Mouse (Mus musculus) heart, adult 2 months (tissue): ENCODE data around the gene Tcea2. TPM values are rescaled to one million over a fixed set of nuclear protein-coding genes. Genes with fewer than 3 reads are reported as not detected.

Experiments
- DNase-seq, 2 experiments: peaks; one replicate each; pipeline ENCODE4 v3.0.0; 2021
- H3K27ac ChIP-seq: fragments of 200-600 bp; 2 replicates; pipeline ENCODE4 v1.8.1; 2022
- H3K27me3 ChIP-seq: fragments of 200-500 bp; 2 replicates; pipeline ENCODE4 v1.6.1; 2012; ENCODE audit warnings: mild to moderate bottlenecking, low read length, inconsistent platforms, mixed read lengths; ENCODE audit not compliant: control insufficient read depth, insufficient read depth
- H3K36me3 ChIP-seq: fragments of 200-500 bp; 2 replicates; pipeline ENCODE4 v1.6.1; 2012; ENCODE audit warnings: low read length, inconsistent platforms; ENCODE audit not compliant: control insufficient read depth, insufficient read depth
- H3K4me1 ChIP-seq: fragments of 200-500 bp; 2 replicates; pipeline ENCODE4 v1.6.1; 2011; ENCODE audit warnings: low read length; ENCODE audit not compliant: control insufficient read depth, insufficient read depth
- H3K4me3 ChIP-seq: fragments of 200-600 bp; 2 replicates; pipeline ENCODE4 v1.8.1; 2022
- H3K79me2 ChIP-seq: fragments of 200-500 bp; replicated peaks from 2 replicates; pipeline ENCODE4 v1.6.1; 2012; ENCODE audit warnings: mild to moderate bottlenecking, inconsistent platforms, low read length, moderate library complexity, mixed read lengths; ENCODE audit not compliant: control insufficient read depth, insufficient read depth
- H3K9ac ChIP-seq: fragments of 200-500 bp; 2 replicates; pipeline ENCODE4 v1.6.1; 2012; ENCODE audit warnings: low read depth, mild to moderate bottlenecking, control low read depth, inconsistent platforms, low read length, mixed read lengths
- CTCF ChIP-seq: fragments of 200-600 bp; IDR thresholded peaks from 2 replicates; pipeline ENCODE4 v1.8.1; 2022; ENCODE audit warnings: antibody characterized with exemption, mild to moderate bottlenecking, moderate library complexity
- EP300 ChIP-seq: fragments of 200-500 bp; IDR thresholded peaks from 2 replicates; pipeline ENCODE4 v1.6.1; 2011; ENCODE audit warnings: low read depth, low read length, control low read depth; ENCODE audit not compliant: insufficient read depth
- POLR2A ChIP-seq: fragments of 200-500 bp; IDR thresholded peaks from 2 replicates; pipeline ENCODE4 v1.6.1; 2011; ENCODE audit warnings: mild to moderate bottlenecking, low read depth, low read length, control low read depth; ENCODE audit not compliant: insufficient read depth
- WGBS: fragments of 180-500 bp; shearing (Covaris S2); methylation state at CpG from one replicate; pipeline ENCODE4 v1.1.7; 2018; 5-methylcytosine and 5-hydroxymethylcytosine counted together
- intact Hi-C: fragments of 180-260 bp; cut with DNase I; formaldehyde crosslinking; loops from one replicate; pipeline ENCODE4 v1.15.1; 2025
- polyA plus RNA-seq: library from polyadenylated mRNA; depleted of rRNA; stranded (reverse); fragments of >200 nt; gene quantifications from 2 replicates; pipeline ENCODE4 v1.2.3, GENCODE M21; 2012
- total RNA-seq, 2 experiments: library from RNA; stranded (reverse); gene quantifications; 2 replicates each; pipeline ENCODE4 v1.2.3; 2021

Tcea2 gene
- total and polyA plus RNA-seq, 3 experiments, result 4.3 to 10.4 (median 6.0) TPM

DNA sequence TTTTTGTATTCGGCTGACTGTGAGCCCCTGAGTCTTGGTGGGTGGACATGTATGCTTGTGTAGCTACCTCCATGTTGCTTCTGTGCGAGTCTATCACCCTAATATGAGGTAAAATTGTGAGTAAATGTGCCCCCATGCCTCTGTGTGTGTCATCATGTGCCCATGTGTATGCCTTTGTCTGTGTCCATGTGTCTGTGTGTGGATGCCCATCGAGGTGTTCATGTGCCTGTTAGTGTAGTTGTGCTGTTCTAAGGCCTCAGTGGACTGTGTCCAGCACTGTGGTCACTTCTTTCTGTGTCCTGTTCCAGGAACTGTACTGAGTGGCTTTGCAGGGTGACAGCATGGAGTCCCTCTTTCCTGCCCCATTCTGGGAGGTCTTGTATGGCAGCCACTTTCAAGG, 35.3 kb downstream of the Tcea2 start:
- no peak overlapping the region for H3K27ac ChIP-seq
- TF ChIP-seq EP300 (no peak), POLR2A (no peak), CTCF (no peak)
- no peaks in the 10 kb centered on the region for H3K4me1 ChIP-seq
- no peak overlapping the region for H3K9ac ChIP-seq
- intact Hi-C loops, result no loop called here
- no peak overlapping the region for H3K4me3 ChIP-seq
- H3K27me3 ChIP-seq, result no peaks in the 10 kb centered on the region
- WGBS, result 61% methylated on average over 3 of the region's 3 CpGs
- H3K36me3 ChIP-seq, result no peaks in the 10 kb centered on the region
- no peaks in the 10 kb centered on the region for H3K79me2 ChIP-seq
- DNase-seq, result no peak

DNA sequence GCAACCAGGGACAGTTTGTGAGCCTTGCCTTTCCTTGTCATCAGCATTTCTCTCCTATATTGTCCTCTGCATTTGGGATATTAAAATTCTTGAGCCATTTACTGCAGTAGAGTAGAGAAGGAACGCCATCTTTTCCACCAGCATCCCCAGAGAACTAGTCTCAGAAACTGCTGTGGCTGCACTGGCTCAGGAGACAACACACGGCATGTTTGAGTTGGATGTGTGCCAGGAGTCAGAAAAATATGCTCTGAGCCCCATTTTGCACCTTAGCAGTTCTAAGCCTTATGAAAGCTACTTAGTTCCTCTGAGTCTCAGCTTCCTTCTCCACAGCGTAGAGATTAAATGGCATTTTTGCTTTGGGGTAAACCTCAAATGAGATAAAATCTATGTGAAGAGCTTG, 36.9 kb downstream of the Tcea2 start:
- WGBS, result 34% methylated on average over 3 of the region's 3 CpGs
- intact Hi-C loops, result no loop called here
- Histone ChIP-seq H3K4me3 (no peak overlapping the region), H3K27ac (no peak overlapping the region), H3K9ac (no peak overlapping the region), H3K27me3 (no peaks in the 10 kb centered on the region), H3K79me2 (no peaks in the 10 kb centered on the region), H3K36me3 (no peaks in the 10 kb centered on the region), H3K4me1 (no peaks in the 10 kb centered on the region)
- TF ChIP-seq EP300 (no peak), POLR2A (no peak), CTCF (no peak)
- no peak for DNase-seq

DNA sequence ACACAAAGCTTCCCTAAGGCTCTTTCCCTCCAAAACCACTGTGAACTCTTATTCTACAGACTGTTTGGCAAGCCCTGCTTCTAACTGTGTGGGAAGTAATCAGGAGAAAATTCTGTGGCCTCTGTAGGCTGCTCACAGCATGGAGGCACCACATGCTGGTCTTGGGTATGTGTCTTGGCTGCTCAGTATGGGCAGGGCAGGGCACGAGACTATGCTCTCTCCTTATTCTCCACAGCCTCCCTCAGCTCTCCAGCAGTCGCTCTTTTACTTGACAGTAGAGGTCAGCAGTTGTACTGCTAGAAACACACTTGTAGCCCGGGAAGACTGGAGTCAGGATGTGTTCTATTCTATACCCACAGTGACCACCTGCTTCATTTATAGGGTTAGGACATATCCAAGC, 40.0 kb downstream of the Tcea2 start:
- no peaks in the 10 kb centered on the region for H3K79me2 ChIP-seq
- H3K9ac ChIP-seq, result no peak overlapping the region
- TF ChIP-seq EP300, result no peak
- no peak for TF ChIP-seq CTCF
- no peak for TF ChIP-seq POLR2A
- no peak overlapping the region for H3K27ac ChIP-seq
- no peak for DNase-seq
- H3K4me1 ChIP-seq, result no peaks in the 10 kb centered on the region
- no peaks in the 10 kb centered on the region for H3K27me3 ChIP-seq
- intact Hi-C loops, result no loop called here
- WGBS, result 30% methylated on average over 3 of the region's 3 CpGs
- H3K36me3 ChIP-seq, result no peaks in the 10 kb centered on the region
- H3K4me3 ChIP-seq, result no peak overlapping the region

GRCm38 (mm10) chr2:181721200-181721599, 41.1 kb downstream of the Tcea2 start:
- H3K27ac ChIP-seq, result no peak overlapping the region
- H3K9ac ChIP-seq, result no peak overlapping the region
- TF ChIP-seq EP300 (no peak), CTCF (no peak), POLR2A (no peak)
- DNase-seq, result no peak
- no peak overlapping the region for H3K4me3 ChIP-seq
- H3K4me1 ChIP-seq, result no peaks in the 10 kb centered on the region
- no peaks in the 10 kb centered on the region for H3K27me3 ChIP-seq
- H3K36me3 ChIP-seq, result no peaks in the 10 kb centered on the region
- no peaks in the 10 kb centered on the region for H3K79me2 ChIP-seq
- intact Hi-C loops, result no loop called here

DNA sequence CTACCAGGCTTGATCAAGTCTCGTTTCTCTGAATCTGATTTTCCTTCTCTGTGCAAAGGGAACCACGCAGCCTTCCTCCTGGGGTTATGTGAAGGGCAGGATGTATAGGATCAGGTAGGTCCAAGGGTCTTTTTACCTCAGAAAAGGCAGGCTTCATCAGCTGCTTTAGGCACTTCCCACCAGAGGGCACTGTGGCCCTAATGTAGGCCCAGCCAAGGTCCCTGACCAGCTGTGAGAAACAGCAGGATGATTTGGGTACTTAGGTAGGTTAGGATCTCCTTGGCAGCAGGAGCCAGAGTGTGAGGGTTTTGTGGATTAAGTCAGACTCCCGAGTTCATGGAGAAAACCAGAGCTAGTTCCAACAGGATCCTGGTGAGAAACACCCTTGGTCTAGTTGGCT, 42.1 kb downstream of the Tcea2 start:
- DNase-seq, result no peak
- 18% methylated on average over 3 of the region's 3 CpGs for WGBS
- Histone ChIP-seq H3K79me2 (no peaks in the 10 kb centered on the region), H3K4me1 (no peaks in the 10 kb centered on the region), H3K9ac (no peak overlapping the region), H3K27me3 (no peaks in the 10 kb centered on the region), H3K27ac (no peak overlapping the region), H3K4me3 (no peak overlapping the region), H3K36me3 (no peaks in the 10 kb centered on the region)
- intact Hi-C loops, result loop anchor here (2.0 kb wide), 1 partner anchor 145 kb away; no protein-coding TSS in a partner anchor
- TF ChIP-seq CTCF (peak; percentile 63), POLR2A (no peak)

DNA sequence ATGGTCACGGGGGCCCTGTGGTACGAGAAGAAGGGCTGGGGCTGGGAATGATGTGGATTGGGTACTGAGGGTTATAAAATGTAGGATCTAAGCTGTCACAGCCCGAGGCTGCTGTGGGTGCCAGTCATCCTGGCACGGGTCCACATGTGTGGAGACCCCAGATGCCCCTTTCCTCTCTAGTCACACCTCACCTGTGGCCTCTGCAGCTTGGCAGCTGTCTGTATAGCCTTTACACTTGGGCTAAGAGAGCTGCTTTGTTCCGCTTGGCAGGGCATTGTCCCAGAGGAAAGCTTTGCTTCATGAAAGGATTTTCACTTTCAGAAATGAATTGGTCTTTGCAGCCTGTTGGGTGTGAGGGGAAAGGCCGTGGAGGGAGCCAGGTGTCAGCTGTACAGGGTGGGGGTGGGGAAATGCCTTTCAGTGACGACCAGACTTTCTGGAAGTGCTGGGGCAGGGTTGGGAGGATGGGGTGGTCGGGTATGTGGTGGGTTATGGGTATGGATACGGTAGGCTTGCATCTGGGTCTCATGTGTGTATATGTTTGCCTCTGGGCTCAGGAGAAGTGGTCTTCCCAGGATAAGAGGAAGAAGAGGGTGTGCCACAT, 47.7 kb downstream of the Tcea2 start:
- Histone ChIP-seq H3K27ac (no peak overlapping the region), H3K79me2 (no peaks in the 10 kb centered on the region), H3K4me3 (no peak overlapping the region), H3K9ac (no peak overlapping the region), H3K4me1 (no peaks in the 10 kb centered on the region), H3K36me3 (no peaks in the 10 kb centered on the region), H3K27me3 (no peaks in the 10 kb centered on the region)
- DNase-seq, result no peak
- WGBS, result 52% methylated on average over 9 of the region's 9 CpGs
- TF ChIP-seq CTCF (no peak), EP300 (no peak), POLR2A (no peak)
- intact Hi-C loops, result no loop called here
